Mouse (Mus musculus) CD4-positive, CD25-positive, alpha-beta regulatory T cell, adult 4 months (primary cell): ENCODE measurements around the gene Fam222a. TPM values are rescaled to one million over a fixed set of nuclear protein-coding genes. Genes with fewer than 3 reads are reported as not detected.

Experiments used
- ATAC-seq: one replicate; pipeline ENCODE4 v1.8.0; 2017
- polyA plus RNA-seq, 2 experiments: library from polyadenylated mRNA; unstranded; fragments of 100-300 nt; shearing (Covaris generic); gene quantifications; one replicate each; pipeline ENCODE4 v1.2.1; 2017

Fam222a gene
- not detected for polyA plus RNA-seq

GRCm38 (mm10) chr5:114567565-114568197 is at the start of gene Fam222a:
Gene Fam222a, plus strand, starts transcription at chr5:114568016.
- peak; percentile 63 for ATAC-seq

GRCm38 (mm10) chr5:114528355-114528754 is 39.5 kb upstream of the Fam222a start:
- no peak for ATAC-seq

- ATAC-seq: no peak
Measured at GRCm38 (mm10) chr5:114530337-114530736, 37.5 kb upstream of the Fam222a start.

- ATAC-seq: no peak
Measured at GRCm38 (mm10) chr5:114532055-114532454, 35.8 kb upstream of the Fam222a start.

GRCm38 (mm10) chr5:114537308-114538020 is 30.4 kb upstream of the Fam222a start:
- no peak for ATAC-seq

- no peak for ATAC-seq
Measured at GRCm38 (mm10) chr5:114538021-114538405, 29.8 kb upstream of the Fam222a start.

GRCm38 (mm10) chr5:114538752-114539151 is 29.1 kb upstream of the Fam222a start:
- ATAC-seq: no peak

- no peak for ATAC-seq
Measured at GRCm38 (mm10) chr5:114539766-114540165, 28.1 kb upstream of the Fam222a start.

GRCm38 (mm10) chr5:114541656-114542445 is 26.0 kb upstream of the Fam222a start:
- no peak for ATAC-seq

- ATAC-seq: no peak
Measured at GRCm38 (mm10) chr5:114543656-114544055, 24.2 kb upstream of the Fam222a start.

GRCm38 (mm10) chr5:114544205-114544604 is 23.6 kb upstream of the Fam222a start:
- ATAC-seq: no peak

- no peak for ATAC-seq
Measured at GRCm38 (mm10) chr5:114545076-114545475, 22.7 kb upstream of the Fam222a start.

GRCm38 (mm10) chr5:114548976-114549375 is 18.8 kb upstream of the Fam222a start:
- ATAC-seq: no peak

- ATAC-seq: no peak
Measured at GRCm38 (mm10) chr5:114549770-114550169, 18.0 kb upstream of the Fam222a start.

- no peak for ATAC-seq
Measured at GRCm38 (mm10) chr5:114550431-114550830, 17.4 kb upstream of the Fam222a start.

GRCm38 (mm10) chr5:114550886-114551492 is 16.8 kb upstream of the Fam222a start:
- ATAC-seq: no peak

- ATAC-seq: no peak
Measured at GRCm38 (mm10) chr5:114552507-114553208, 15.2 kb upstream of the Fam222a start.

GRCm38 (mm10) chr5:114553706-114554105 is 14.1 kb upstream of the Fam222a start:
- ATAC-seq: no peak

GRCm38 (mm10) chr5:114555424-114555823 is 12.4 kb upstream of the Fam222a start:
- ATAC-seq: no peak

GRCm38 (mm10) chr5:114556109-114556508 is 11.7 kb upstream of the Fam222a start:
- no peak for ATAC-seq

GRCm38 (mm10) chr5:114557765-114558731 is 9.8 kb upstream of the Fam222a start:
- no peak for ATAC-seq
